Mouse (Mus musculus) layer of hippocampus, postnatal 10 days (tissue): ENCODE results near the gene Klc1. TPM values are rescaled to one million over a fixed set of nuclear protein-coding genes. Genes with fewer than 3 reads are reported as not detected.

ENCODE experiments used
- DNase-seq, 2 experiments: peaks; one replicate each; pipeline ENCODE4 v3.0.0; 2021; ENCODE audit warnings: low spot score in 2 of 2
- total RNA-seq, 2 experiments: library from RNA; stranded (reverse); gene quantifications; 2 replicates each; pipeline ENCODE4 v1.2.3; 2021

Klc1 gene
- total RNA-seq, 2 experiments from 2014 or later: 840 to 877 TPM

DNA sequence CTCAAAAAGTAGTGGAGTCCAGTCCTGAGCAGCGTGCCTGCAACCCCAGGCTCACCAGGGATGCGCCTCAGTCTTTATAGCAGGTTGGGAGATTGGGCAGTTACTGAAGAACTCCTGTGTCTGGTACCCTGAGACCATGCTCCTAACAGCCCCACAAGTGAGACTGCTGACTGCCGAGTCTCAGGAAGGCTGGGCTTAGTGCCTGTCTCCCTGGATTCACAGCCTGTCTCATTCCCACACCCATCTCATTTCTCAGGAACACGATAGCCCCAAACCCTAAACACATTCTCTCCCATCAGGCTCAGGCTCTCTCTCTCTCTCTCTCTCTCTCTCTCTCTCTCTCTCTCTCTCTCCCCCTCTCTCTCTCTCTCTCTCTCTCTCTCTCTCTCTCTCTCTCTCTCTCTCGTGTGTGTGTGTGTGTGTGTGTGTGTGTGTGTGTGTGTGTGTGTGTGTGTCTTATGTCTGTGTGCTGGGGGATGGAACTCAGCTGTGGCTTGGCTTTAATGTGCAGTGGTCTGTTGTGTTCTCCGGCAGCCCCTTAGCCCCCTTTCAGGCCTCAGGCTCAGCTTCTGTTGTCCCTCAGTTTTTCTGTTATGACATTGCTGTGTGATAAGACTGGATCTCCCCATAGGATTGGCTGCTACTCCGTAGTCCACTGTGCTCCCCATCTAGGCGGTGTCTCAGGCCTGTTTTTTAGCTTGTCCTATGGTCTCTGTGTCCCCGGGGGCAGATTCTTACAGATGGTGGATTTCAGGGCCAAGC is 11.3 kb downstream of the Klc1 start:
- DNase-seq: no peak

- no peak for DNase-seq
Measured at GRCm38 (mm10) chr12:111770651-111771050, 12.0 kb downstream of the Klc1 start.

DNA sequence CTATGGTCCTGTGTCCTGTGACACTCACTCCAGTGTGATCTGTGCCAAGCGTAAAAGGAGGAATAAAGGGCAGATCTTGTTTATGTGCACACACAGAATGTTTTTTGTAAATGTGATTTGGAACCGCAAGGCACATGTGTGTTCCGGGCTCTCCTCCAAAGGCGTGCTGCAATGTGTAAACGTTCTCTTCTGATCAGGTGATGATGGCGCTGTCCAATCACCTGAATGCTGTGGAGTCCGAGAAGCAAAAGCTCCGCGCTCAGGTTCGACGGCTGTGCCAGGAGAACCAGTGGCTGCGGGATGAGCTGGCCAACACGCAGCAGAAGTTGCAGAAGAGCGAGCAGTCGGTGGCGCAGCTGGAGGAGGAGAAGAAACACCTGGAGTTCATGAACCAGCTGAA is 15.5 kb downstream of the Klc1 start:
- DNase-seq: no peak

- no peak for DNase-seq
Measured at GRCm38 (mm10) chr12:111774845-111775244, 16.2 kb downstream of the Klc1 start.

DNA sequence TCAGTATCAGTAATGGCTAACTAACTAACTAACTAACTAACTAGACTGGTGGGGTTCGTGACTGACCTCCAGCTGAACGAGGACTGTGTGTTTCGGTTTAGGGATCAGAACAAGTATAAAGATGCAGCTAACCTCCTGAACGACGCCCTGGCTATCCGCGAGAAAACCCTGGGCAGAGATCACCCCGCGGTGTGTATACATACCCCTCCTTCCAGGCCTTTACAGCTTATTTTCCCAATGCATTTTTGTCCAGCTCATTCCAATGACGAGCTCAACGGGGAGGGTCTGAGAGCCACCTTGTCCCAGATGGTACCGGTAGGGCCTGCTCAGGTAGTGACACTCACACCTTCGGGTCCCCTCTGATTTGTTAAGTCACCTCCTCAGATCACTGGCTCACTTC is 19.3 kb downstream of the Klc1 start:
- no peak for DNase-seq

DNA sequence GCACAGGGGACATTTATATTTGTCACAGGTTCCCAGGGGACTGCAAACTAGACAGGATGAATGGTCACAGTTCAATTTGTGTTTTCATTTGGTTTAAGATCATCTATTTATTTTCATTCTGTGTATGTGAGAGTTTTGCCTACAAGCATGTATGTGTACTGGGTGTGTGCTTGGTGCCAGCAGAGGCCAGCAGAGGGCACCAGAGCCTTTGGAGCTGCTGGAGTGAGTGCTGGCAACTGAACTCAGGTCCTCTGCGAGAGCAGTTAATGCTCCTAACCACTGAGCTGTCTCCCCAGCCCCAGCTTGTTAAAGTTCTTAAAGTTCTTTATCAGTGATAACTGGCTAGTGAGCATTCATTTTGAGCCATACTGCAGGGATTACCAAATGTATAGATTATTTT is 20.9 kb downstream of the Klc1 start:
- DNase-seq: no peak

DNA sequence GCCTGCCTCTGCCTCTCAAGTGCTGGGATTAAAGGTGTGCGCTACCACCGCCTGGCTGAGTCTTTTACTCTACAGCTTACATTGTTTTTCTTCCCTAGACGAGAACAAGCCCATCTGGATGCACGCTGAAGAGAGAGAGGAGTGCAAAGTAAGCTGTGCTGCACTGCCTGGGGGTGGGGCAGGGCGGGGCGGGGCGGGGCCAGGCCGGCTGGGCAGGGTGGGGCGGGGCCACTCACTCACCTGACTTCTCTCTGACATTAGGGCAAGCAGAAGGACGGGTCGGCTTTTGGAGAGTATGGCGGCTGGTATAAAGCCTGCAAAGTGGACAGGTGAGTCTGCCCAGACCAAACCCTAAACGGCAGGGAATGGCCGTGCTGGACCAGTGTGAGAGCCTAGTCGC is 26.5 kb downstream of the Klc1 start:
- no peak for DNase-seq

DNA sequence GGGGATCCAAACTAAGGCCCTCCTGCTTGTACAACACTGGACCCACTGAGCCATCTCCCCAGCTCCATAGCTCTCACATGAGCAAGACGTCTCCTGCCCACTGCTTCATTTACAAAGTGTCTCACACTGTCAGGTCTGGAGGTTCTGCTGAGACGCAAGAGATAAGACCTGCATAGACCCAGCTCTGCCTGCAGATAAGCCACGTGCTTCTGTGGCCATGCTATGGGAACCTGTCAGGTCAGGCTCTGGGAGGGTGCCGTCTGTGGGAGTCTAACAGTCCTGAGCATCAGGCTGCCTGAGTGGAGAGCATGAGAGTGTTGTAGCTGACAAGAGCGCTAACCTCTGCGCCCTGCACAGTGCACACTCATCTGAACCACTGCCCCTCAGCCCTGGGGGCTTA is 28.4 kb downstream of the Klc1 start:
- no peak for DNase-seq

DNA sequence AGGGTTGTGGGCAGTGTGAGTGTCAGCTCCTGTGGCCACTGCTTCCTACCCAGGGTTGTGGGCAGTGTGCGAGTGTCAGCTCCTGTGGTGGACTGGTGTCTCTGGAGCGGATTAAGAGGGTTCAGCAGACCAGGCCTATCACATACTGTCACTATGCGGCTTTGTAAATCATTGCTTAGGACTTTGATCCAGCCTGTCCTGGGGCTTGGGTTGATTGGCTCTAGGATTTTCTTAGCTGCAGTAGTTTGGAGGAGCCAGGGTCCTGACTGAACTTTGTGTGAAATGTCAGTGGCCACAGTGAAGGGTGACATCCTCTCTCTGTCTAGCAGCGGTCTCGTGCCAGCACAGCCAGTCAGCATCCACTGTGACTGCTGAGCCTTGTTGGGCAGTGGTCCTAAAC is 31.4 kb downstream of the Klc1 start:
- no peak for DNase-seq

- no peak for DNase-seq
Measured at GRCm38 (mm10) chr12:111790631-111791030, 32.0 kb downstream of the Klc1 start.

GRCm38 (mm10) chr12:111791474-111792104 is 32.9 kb downstream of the Klc1 start:
- DNase-seq: peak in 1 of 2 experiments; percentile 16

- DNase-seq: peak in 1 of 2 experiments; percentile 52
Measured at GRCm38 (mm10) chr12:111794102-111794501, 35.5 kb downstream of the Klc1 start.

- DNase-seq: no peak
Measured at GRCm38 (mm10) chr12:111794526-111795179, 36.0 kb downstream of the Klc1 start.

GRCm38 (mm10) chr12:111795180-111795895 is 36.7 kb downstream of the Klc1 start:
- peak; percentile 49 to 51 for DNase-seq

DNA sequence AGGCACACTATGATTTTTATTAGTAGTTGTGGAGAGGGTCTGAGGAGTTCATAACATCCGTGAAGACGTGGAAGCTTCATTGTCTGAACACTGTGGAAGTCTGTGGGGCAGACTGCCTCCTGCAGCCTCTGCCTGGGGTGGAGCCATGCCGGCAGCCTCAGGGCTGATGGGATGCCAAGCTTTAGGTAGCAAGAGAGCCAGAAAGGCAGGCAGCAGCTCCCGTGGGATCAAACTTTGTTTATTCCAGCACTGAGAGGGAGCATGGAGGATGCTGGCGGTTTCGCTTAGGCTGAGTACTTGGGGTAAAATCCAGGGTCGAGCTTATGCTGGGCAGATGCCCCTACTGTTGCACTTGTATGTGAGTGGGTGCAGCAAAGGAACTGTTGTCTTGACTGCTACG is 38.6 kb downstream of the Klc1 start:
- DNase-seq: no peak

- DNase-seq: no peak
Measured at GRCm38 (mm10) chr12:111798493-111798892, 39.8 kb downstream of the Klc1 start.

DNA sequence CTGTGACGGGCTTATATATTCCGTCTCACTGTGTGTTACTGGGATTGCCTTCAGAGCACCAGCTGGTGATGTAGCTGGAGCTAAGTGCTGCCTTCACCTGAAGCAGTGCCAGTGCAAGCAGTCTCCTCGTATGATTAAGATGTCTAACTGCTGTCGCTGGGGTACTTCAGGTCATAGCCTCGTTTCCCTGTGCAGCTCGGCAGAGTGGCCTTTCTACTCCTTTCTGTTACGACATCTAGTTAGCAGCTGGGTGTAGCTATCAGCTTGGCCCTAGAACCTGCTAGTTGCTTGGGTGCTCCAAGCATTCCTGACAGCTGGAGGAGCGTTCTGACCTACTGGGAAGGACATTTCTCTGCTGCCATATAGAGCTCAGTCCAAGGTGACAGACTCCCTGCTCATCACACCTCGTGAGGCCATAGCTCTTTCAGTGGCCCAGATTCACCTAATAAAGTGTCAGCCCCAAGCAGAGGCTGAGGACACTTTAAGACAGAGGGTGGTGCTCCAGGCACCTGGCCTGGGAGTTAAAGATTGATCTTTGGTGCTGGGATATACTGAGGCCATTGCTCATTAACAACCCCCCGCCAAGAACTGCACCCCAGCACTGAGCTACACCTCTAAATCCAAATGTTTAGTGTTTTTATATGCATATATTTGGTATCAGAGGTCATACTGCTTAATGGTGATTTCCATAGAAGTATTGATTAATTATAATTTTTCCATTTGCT is 42.0 kb downstream of the Klc1 start:
- no peak for DNase-seq

DNA sequence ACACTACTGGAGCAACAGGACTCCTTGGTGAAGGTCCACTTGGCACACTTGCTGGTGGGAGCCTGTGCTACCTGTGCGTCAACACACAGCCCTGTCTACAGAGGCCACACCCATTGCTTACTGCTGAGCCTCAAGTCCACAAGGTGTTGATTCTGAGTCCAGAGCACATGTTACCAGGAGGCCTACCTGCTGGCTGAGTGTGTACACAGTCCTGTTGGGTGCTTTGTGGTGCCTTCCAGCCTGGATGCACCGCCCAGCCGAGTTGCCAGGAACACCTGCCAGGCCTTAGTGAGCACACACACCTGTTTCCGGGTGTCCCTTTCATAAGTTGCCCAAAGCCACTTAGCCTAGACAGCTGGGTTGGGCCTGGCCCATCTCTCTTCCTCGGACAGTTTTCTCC is 44.9 kb downstream of the Klc1 start:
- no peak for DNase-seq

- no peak for DNase-seq
Measured at GRCm38 (mm10) chr12:111808775-111809174, 50.1 kb downstream of the Klc1 start.

DNA sequence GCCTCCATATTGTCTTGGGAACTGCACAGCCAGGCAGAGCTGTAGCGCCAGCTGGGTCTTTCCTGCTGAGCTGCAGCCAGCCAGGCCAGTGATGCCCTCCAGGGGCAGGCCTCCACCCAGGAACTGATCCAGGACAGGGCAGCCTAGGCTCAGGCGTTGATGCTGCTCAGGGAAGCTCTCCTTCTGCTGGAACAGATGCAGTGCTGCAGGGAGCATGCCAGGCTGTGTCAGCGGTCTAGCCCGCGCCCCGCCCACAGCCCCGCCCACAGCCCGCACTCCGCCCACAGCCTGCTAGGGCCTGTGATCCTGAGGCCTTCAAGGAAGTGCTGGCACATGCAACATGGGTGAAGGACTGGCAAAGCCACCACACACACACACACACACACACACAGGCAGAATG is 51.1 kb downstream of the Klc1 start:
- DNase-seq: peak; percentile 72

DNA sequence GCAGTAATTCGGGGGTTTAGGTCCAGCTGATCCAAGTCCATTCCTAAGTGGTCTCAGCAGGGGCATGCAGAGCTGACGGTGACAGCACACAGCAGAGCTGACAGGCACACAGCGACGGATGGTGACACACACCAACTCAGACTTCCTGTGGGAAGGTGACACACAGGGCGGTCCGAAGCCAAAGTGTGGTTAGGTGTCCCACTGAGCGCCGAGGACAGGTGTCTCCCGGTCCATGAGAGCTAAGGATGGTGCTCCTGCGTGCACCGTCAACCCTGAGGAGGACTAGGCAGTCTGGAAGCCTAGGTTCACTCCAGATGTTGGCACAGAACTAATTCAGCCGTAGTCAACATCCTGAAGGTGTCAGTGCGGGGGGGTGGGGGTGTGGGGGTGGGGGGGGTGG is 53.4 kb downstream of the Klc1 start:
- no peak for DNase-seq
